Mouse (Mus musculus): ENCODE data around the gene Dixdc1.

Gene Dixdc1

GRCm38 (mm10) chr9:50752054-50752602 lies 12.8 kb upstream of the Dixdc1 start, which contains the start of gene Hspb2:
Hspb2 (minus strand) TSS chr9:50752354.
- H3K36me3 ChIP-seq (ENCODE audit: insufficient read depth, low read length), result no peaks in the 10 kb centered on the region
- H3K4me3 ChIP-seq (replicated peaks; ENCODE audit: low read length), result peak within 1 kb of the TSS; percentile 71
- TF ChIP-seq POU5F1 (IDR thresholded peaks at IDR 0.05; ENCODE audit: borderline replicate concordance, low read length), result no peak
- no peak for TF ChIP-seq CTCF (conservative IDR thresholded peaks at IDR 0.05; ENCODE audit: low read length)
- peaks cover 36% of the 10 kb centered on the region for H3K4me1 ChIP-seq (replicated peaks; ENCODE audit: low read depth, low read length)
- no peaks in the 10 kb centered on the region for H3K9me3 ChIP-seq (ENCODE audit: low read length)
- H3K27me3 ChIP-seq (ENCODE audit: insufficient read depth, low read length), result peaks cover 48% of the 10 kb centered on the region

DNA sequence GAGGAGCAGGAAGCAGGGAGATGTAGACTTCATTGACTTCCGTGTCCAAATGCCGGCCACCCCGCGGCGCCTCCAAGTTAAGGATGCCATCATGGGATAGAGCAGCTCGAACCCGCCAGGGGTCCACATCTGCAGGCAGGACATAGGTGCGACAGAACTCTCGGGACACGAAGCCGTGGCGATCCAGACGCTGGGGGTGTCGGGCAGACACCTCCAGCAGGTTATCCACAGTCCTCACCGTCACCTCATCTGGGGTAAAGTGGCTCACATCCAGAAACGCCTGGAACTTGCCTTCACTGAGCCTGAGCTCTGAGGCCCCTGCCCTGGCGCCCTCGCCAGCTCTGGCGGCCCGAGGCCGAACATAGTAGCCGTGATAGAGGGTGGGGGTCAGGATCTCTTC lies 12.0 kb upstream of the Dixdc1 start, which contains the start of gene Cryab:
Cryab (plus strand) TSS at position 3 of the 400 bp plus-strand sequence.
- Histone ChIP-seq H3K4me1 (replicated peaks; ENCODE audit: low read depth, low read length) (peaks cover 42% of the 10 kb centered on the region), H3K9me3 (ENCODE audit: low read length) (no peaks in the 10 kb centered on the region), H3K36me3 (ENCODE audit: insufficient read depth, low read length) (no peaks in the 10 kb centered on the region), H3K27me3 (ENCODE audit: insufficient read depth, low read length) (peaks cover 51% of the 10 kb centered on the region), H3K4me3 (replicated peaks; ENCODE audit: low read length) (peak within 1 kb of the TSS; percentile 71)
- no peak for TF ChIP-seq POU5F1 (IDR thresholded peaks at IDR 0.05; ENCODE audit: borderline replicate concordance, low read length)
- TF ChIP-seq CTCF (conservative IDR thresholded peaks at IDR 0.05; ENCODE audit: low read length), result no peak

- no peaks in the 10 kb centered on the region for H3K9me3 ChIP-seq (ENCODE audit: low read length)
- H3K4me1 ChIP-seq (replicated peaks; ENCODE audit: low read depth, low read length), result peaks cover 48% of the 10 kb centered on the region
- H3K27me3 ChIP-seq (ENCODE audit: insufficient read depth, low read length), result peaks cover 51% of the 10 kb centered on the region
- no peaks in the 10 kb centered on the region for H3K36me3 ChIP-seq (ENCODE audit: insufficient read depth, low read length)
- H3K4me3 ChIP-seq (replicated peaks; ENCODE audit: low read length), result peak overlapping the region; percentile 71
- TF ChIP-seq POU5F1 (IDR thresholded peaks at IDR 0.05; ENCODE audit: borderline replicate concordance, low read length) (no peak), NANOG (IDR thresholded peaks at IDR 0.05; ENCODE audit: borderline replicate concordance, low read length) (no peak), CTCF (conservative IDR thresholded peaks at IDR 0.05; ENCODE audit: low read length) (no peak)
Observed at GRCm38 (mm10) chr9:50750706-50751105, 11.4 kb upstream of the Dixdc1 start.

DNA sequence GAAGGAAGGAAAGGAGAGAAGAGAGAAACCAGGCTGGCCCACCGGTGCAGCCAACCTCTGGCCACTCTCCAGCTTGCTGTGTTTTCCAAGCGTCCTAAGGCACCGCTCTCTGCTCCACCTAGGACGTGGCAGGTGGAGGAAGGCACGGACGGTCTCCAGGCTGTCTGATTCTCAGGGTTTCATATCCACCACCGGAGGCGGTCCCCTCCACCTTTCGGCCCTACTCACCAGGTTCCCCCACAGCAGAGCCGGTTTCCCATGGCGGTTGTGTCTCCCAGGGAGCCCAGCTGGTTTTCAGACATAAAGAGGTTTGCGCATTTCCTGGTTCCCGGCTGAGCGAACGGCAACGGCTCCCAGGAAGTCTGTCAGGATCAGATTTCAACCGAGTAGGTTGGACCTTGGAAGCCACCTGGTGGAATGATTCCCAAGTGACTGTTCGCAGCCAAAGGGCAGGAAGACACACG lies 6.9 kb upstream of the Dixdc1 start, which contains the start of gene 2310030G06Rik:
2310030G06Rik (minus strand) TSS at position 323 of the 464 bp plus-strand sequence.
- peaks cover 19% of the 10 kb centered on the region for H3K27me3 ChIP-seq (ENCODE audit: insufficient read depth, low read length)
- 0 out of 2 replicates have a peak, but pooled peaks have one; percentile 5 for TF ChIP-seq CTCF (conservative IDR thresholded peaks at IDR 0.05; ENCODE audit: low read length)
- no peak for TF ChIP-seq NANOG (IDR thresholded peaks at IDR 0.05; ENCODE audit: borderline replicate concordance, low read length)

DNA sequence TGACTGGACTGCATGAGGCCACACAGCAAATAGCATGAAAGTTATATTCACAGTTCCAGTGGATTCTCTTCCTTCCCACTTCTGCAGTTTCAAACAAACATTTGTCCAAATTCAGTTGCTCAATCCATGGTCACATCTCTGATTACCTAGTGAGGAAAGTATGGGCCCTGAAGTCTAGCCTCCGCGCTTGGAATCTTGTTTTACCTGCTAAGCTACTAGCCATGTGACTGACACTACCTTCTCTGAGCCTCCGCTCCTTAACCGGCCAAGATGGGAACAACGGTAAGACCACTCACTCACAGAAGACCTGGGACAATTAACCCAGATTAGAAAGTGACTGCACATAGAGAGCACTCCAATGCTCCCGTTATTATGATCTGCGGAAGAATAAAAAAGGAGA lies 6.5 kb upstream of the Dixdc1 start:
- Histone ChIP-seq H3K9me3 (ENCODE audit: low read length) (no peaks in the 10 kb centered on the region), H3K36me3 (ENCODE audit: insufficient read depth, low read length) (0 out of 2 replicates have a peak, but pooled peaks cover 3% of the 10 kb centered on the region), H3K4me1 (replicated peaks; ENCODE audit: low read depth, low read length) (peaks cover 51% of the 10 kb centered on the region), H3K27me3 (ENCODE audit: insufficient read depth, low read length) (peaks cover 14% of the 10 kb centered on the region), H3K4me3 (replicated peaks; ENCODE audit: low read length) (peak overlapping the region; percentile 77)
- TF ChIP-seq NANOG (IDR thresholded peaks at IDR 0.05; ENCODE audit: borderline replicate concordance, low read length) (no peak), POU5F1 (IDR thresholded peaks at IDR 0.05; ENCODE audit: borderline replicate concordance, low read length) (no peak), CTCF (conservative IDR thresholded peaks at IDR 0.05; ENCODE audit: low read length) (no peak)

More for the DNA sequence above, 6.9 kb upstream of the Dixdc1 start, which contains the start of gene 2310030G06Rik:
- 0 out of 2 replicates have a peak, but pooled peaks cover 3% of the 10 kb centered on the region for H3K36me3 ChIP-seq (ENCODE audit: insufficient read depth, low read length)
- peak within 1 kb of the TSS; percentile 77 for H3K4me3 ChIP-seq (replicated peaks; ENCODE audit: low read length)
- no peaks in the 10 kb centered on the region for H3K9me3 ChIP-seq (ENCODE audit: low read length)
- peaks cover 51% of the 10 kb centered on the region for H3K4me1 ChIP-seq (replicated peaks; ENCODE audit: low read depth, low read length)

- H3K4me3 ChIP-seq (replicated peaks; ENCODE audit: low read length), result 0 out of 2 replicates have a peak overlapping the region, but pooled peaks have one; percentile 5
- H3K27me3 ChIP-seq (ENCODE audit: insufficient read depth, low read length), result peaks cover 4% of the 10 kb centered on the region
- 0 out of 2 replicates have a peak, but pooled peaks cover 3% of the 10 kb centered on the region for H3K36me3 ChIP-seq (ENCODE audit: insufficient read depth, low read length)
- H3K4me1 ChIP-seq (replicated peaks; ENCODE audit: low read depth, low read length), result peaks cover 72% of the 10 kb centered on the region
- no peaks in the 10 kb centered on the region for H3K9me3 ChIP-seq (ENCODE audit: low read length)
- TF ChIP-seq NANOG (IDR thresholded peaks at IDR 0.05; ENCODE audit: borderline replicate concordance, low read length) (no peak), CTCF (conservative IDR thresholded peaks at IDR 0.05; ENCODE audit: low read length) (no peak)
Observed at GRCm38 (mm10) chr9:50742744-50743143, 3.4 kb upstream of the Dixdc1 start.

DNA sequence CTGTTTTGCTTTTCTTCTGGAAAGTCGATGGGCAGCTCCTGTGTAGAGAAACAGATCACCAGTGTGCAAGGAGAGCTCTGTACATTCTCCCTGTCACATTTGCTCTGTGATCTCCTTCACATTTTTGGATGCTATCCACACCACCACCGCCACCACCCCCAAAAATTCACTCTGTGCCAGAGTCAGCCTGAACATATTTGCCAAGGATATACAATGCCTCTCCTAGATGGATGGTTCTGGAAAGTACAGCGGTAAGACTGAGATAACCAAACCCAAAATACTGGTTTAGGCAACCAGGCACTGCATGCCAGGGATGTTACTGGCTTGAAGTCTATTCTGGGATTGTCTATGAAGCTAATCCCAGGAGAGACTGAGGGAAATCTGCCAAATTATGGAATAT lies 2.9 kb upstream of the Dixdc1 start:
- Histone ChIP-seq H3K4me1 (replicated peaks; ENCODE audit: low read depth, low read length) (peaks cover 72% of the 10 kb centered on the region), H3K4me3 (replicated peaks; ENCODE audit: low read length) (no peak overlapping the region), H3K27me3 (ENCODE audit: insufficient read depth, low read length) (peaks cover 4% of the 10 kb centered on the region), H3K36me3 (ENCODE audit: insufficient read depth, low read length) (0 out of 2 replicates have a peak, but pooled peaks cover 3% of the 10 kb centered on the region), H3K9me3 (ENCODE audit: low read length) (no peaks in the 10 kb centered on the region)
- no peak for TF ChIP-seq NANOG (IDR thresholded peaks at IDR 0.05; ENCODE audit: borderline replicate concordance, low read length)
- no peak for TF ChIP-seq POU5F1 (IDR thresholded peaks at IDR 0.05; ENCODE audit: borderline replicate concordance, low read length)
- TF ChIP-seq CTCF (conservative IDR thresholded peaks at IDR 0.05; ENCODE audit: low read length), result no peak

DNA sequence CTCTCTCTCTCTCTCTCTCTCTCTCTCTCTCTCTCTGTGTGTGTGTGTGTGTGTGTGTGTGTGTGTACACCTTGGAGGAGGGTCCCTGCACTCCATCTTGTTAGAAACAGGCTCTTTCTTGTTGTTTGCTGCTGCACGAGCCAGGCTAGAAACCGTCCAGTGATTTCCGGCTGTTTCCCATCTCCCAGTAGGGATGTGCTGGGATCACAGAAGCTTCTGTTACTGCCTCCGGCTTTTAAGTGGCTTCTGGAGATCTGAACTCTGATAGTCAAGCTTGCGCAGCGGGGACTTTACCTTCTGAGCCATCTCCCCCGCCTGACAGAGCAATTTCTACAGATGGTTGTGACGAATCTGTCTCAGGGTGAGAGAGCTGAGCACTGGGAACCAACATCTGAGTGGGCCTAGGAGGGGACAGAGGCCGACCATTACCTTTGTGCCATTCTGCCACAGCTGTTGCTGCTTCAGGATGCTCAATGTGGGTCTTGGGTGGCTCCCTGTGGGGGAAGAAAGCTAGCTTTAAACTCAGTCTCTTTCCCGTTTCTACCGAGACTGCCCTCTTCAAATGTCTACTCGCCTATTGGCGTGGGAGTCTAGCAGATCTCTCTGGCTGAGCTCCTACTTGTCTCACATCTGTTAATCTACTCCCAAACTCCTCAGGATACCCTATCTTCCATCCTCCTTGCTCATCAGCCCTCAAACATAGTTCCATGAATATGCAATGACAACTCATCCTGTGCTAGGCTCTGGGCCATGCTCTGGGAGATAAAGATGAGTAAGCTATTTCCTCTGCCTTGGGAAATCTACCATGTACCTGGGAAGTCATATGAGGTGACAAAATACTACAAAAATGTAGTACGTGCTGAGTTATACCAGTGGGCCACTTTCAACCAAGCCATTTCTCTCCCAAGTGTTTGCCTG lies 1.8 kb upstream of the Dixdc1 start:
- Histone ChIP-seq H3K36me3 (ENCODE audit: insufficient read depth, low read length) (0 out of 2 replicates have a peak, but pooled peaks cover 3% of the 10 kb centered on the region), H3K9me3 (ENCODE audit: low read length) (no peaks in the 10 kb centered on the region), H3K4me3 (replicated peaks; ENCODE audit: low read length) (peak overlapping the region; percentile 53), H3K27me3 (ENCODE audit: insufficient read depth, low read length) (no peaks in the 10 kb centered on the region), H3K4me1 (replicated peaks; ENCODE audit: low read depth, low read length) (peaks cover 64% of the 10 kb centered on the region)
- TF ChIP-seq POU5F1 (IDR thresholded peaks at IDR 0.05; ENCODE audit: borderline replicate concordance, low read length) (no peak), CTCF (conservative IDR thresholded peaks at IDR 0.05; ENCODE audit: low read length) (no peak), NANOG (IDR thresholded peaks at IDR 0.05; ENCODE audit: borderline replicate concordance, low read length) (no peak)
